Mouse (Mus musculus): ENCODE results near the gene Gm11009. TPM values are rescaled to one million over a fixed set of nuclear protein-coding genes. Genes with fewer than 3 reads are reported as not detected.

Gene Gm11009
- not detected for total RNA-seq (2023)

GRCm38 (mm10) chr2:176319394-176319793 lies at the start of gene Gm11009:
Gene Gm11009 (minus strand): TSS chr2:176319494.

Other genes with a start within 250 kb of the Gm11009 start
- gene Gm2004, start 169.7 kb downstream of the Gm11009 start, total RNA-seq (2023), result 1 to 10 TPM in 1 of 2 experiments, under 1 TPM in 1; 0.44 to 1.2 TPM
- 1 to 10 TPM; 1.7 to 3.9 TPM for gene 2210418O10Rik, start 92.9 kb downstream of the Gm11009 start, total RNA-seq (2023)
- 1 to 10 TPM; 2.3 to 3.0 TPM for gene Gm14435, start 104.1 kb upstream of the Gm11009 start, total RNA-seq (2023)
- not detected for gene Gm14434, start 167.3 kb upstream of the Gm11009 start, total RNA-seq (2023)
- not detected for gene Zfp967, start 201.6 kb upstream of the Gm11009 start, total RNA-seq (2023)

All from T-cell, adult 66 days (primary cell).